Mouse (Mus musculus) limb, embryonic 12.5 days (tissue): Measurements from ENCODE around the gene Tbx6. TPM values are rescaled to one million over a fixed set of nuclear protein-coding genes. Genes with fewer than 3 reads are reported as not detected.

ENCODE experiments used
- ATAC-seq: fragments of 200-750 bp; cut with Nextera tagmentation; 2 replicates; pipeline ENCODE4 v1.8.0; 2017; ENCODE audit warnings: low read depth, moderate TSS enrichment; ENCODE audit not compliant: insufficient number of reproducible peaks, insufficient read depth, low FRiP score, low TSS enrichment
- H3K27ac ChIP-seq: fragments of 300-500 bp; sonication (generic); 2 replicates; pipeline ENCODE4 v1.5.1; 2016; ENCODE audit warnings: mild to moderate bottlenecking, moderate library complexity
- H3K27me3 ChIP-seq: fragments of 300-500 bp; sonication (generic); 2 replicates; pipeline ENCODE4 v1.6.1; 2016; ENCODE audit warnings: mild to moderate bottlenecking, moderate library complexity
- H3K36me3 ChIP-seq: fragments of 300-500 bp; sonication (generic); 2 replicates; pipeline ENCODE4 v1.6.1; 2016; ENCODE audit warnings: mild to moderate bottlenecking, moderate library complexity
- H3K4me1 ChIP-seq: fragments of 300-500 bp; sonication (generic); replicated peaks from 2 replicates; pipeline ENCODE4 v1.6.1; 2016
- H3K4me2 ChIP-seq: fragments of 300-500 bp; sonication (generic); 2 replicates; pipeline ENCODE4 v1.6.1; 2016; ENCODE audit warnings: mild to moderate bottlenecking, moderate library complexity
- H3K4me3 ChIP-seq: fragments of 300-500 bp; sonication (generic); replicated peaks from 2 replicates; pipeline ENCODE4 v1.5.1; 2016; ENCODE audit warnings: mild to moderate bottlenecking
- H3K9ac ChIP-seq: fragments of 300-500 bp; sonication (generic); replicated peaks from 2 replicates; pipeline ENCODE4 v1.6.1; 2016; ENCODE audit warnings: mild to moderate bottlenecking, moderate library complexity
- H3K9me3 ChIP-seq: fragments of 300-500 bp; sonication (generic); 2 replicates; pipeline ENCODE4 v1.6.1; 2016; ENCODE audit warnings: mild to moderate bottlenecking, moderate library complexity
- WGBS: fragments of 180-500 bp; shearing (Covaris S2); methylation state at CpG from one replicate; pipeline ENCODE4 v1.1.7; 2016; 5-methylcytosine and 5-hydroxymethylcytosine counted together
- polyA plus RNA-seq: library from polyadenylated mRNA; unstranded; fragments of >200 nt; fragmentation: Nextera tagmentation; extraction: Ambion mirVana; gene quantifications from 2 replicates; pipeline ENCODE4 v1.2.1, GENCODE M21; 2016

The Tbx6 gene
- polyA plus RNA-seq, 1 experiment from 2014 or later = 0.50 TPM

GRCm38 (mm10) chr7:126795387-126796317, 14.4 kb downstream of the Tbx6 start:
- Histone ChIP-seq H3K27ac (no peak overlapping the region), H3K4me1 (peaks cover 44% of the 10 kb centered on the region), H3K36me3 (peaks cover 40% of the 10 kb centered on the region), H3K9me3 (no peaks in the 10 kb centered on the region), H3K27me3 (no peaks in the 10 kb centered on the region), H3K4me2 (peak overlapping the region; percentile 73; the same call in 1 of the 2 replicates), H3K9ac (no peak overlapping the region), H3K4me3 (no peak overlapping the region)
- 86% methylated on average over 16 of the region's 16 CpGs for whole genome bisulfite sequencing
- ATAC-seq = no peak

- H3K4me3 ChIP-seq = peak overlapping the region; percentile 85; the same call in 1 of the 2 replicates
- H3K36me3 ChIP-seq = peaks cover 37% of the 10 kb centered on the region
- H3K4me2 ChIP-seq = peak overlapping the region; percentile 73
- no peak for ATAC-seq
- peaks cover 41% of the 10 kb centered on the region for H3K4me1 ChIP-seq
- H3K9ac ChIP-seq = 0 out of 2 replicates have a peak overlapping the region, but pooled peaks have one; percentile 6
- H3K9me3 ChIP-seq = no peaks in the 10 kb centered on the region
- no peak overlapping the region for H3K27ac ChIP-seq
- no peaks in the 10 kb centered on the region for H3K27me3 ChIP-seq
- WGBS = 80% methylated on average over 8 of the region's 8 CpGs
Measured at GRCm38 (mm10) chr7:126796350-126796932, 15.2 kb downstream of the Tbx6 start.

DNA sequence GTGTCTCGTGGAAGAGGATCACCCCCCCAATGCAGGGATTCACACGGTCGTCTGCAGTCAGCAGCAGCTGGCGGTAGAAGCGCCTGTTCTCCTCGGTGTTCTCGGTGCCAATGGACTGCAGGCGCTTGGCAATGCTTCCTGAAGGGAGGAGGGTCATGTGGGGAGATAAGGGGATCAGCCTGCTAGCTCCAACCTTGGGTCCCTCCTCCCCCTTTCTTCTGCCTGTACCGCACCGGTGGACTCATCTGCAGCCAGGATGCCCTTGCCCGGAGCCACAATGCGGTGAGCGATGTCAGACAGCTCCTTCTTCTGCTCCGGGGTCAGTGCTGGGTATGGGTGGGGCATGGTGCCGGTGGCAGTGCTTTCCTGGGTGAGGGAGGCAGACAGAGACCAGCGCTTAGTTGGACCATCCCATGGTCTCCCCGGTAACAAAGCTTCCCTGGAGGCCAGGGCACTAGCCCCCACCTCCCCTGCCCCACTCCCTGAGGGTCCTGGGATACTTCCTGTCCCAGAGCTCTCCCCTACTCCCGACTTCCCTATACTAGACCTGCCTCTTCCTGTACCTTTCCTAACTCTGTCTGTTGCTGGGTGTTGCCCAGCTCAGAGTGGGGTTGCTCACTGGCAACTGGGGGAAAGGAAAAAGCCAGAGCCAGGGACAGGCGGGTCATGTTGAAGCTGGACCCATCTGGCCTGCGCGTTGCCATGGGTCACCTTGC, 16.3 kb downstream of the Tbx6 start, which contains the start of gene Fam57b:
Gene Fam57b, plus strand, starts transcription at position 258 of the 716 bp plus-strand sequence.
- Histone ChIP-seq H3K9ac (peak within 1 kb of the TSS; percentile 90), H3K36me3 (peaks cover 40% of the 10 kb centered on the region), H3K9me3 (no peaks in the 10 kb centered on the region), H3K27ac (peak within 1 kb of the TSS; percentile 97), H3K4me3 (peak within 1 kb of the TSS; percentile 85), H3K4me2 (peak within 1 kb of the TSS; percentile 73), H3K27me3 (no peaks in the 10 kb centered on the region), H3K4me1 (peaks cover 41% of the 10 kb centered on the region)
- ATAC-seq = no peak
- 42% methylated on average over 21 of the region's 21 CpGs for WGBS

DNA sequence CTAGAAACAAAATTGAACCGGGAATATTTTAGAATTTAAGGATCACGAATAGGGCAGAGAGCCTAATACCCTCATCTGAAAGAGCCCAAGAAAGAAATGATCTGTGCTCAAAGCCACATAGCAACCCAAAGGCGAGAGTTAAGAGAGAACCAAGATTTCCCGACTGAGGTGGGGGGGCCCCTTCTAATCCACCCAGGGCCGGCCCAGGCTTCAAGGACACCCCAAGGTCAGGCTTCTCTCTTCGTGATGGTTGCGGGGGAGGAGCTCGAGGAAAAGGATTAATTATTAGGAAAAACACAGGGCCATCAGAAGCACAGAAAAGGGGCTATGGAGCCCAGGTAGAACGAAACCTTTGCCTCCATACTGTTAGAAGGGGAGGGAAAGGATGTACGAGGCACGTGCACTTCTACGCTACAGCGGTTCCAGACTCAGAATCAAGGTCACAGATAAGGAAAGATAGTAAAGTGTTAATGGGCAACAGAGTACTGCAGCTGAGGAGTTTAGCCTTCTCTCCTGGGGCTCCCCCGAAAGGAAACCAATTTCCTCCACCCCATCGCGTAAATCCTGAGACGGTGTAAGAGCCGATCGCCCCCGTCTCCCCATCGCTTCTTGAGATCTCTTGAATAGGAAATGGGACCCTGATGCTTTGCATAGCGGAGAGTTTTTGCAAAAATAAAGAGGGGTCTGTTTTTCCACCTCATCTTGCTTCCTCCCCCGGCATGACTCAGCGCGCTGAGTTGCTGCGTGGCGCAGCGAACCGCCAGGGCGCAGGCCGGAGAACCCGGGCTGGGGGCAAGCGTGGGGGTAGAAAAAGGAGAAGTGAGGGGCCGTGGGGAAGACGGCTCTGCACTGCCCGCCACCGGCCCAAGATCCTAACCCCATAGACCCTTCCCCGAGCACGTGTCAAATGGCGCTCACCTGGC, 17.1 kb downstream of the Tbx6 start:
- H3K36me3 ChIP-seq = peaks cover 48% of the 10 kb centered on the region
- peak overlapping the region; percentile 90 for H3K9ac ChIP-seq
- no peaks in the 10 kb centered on the region for H3K27me3 ChIP-seq
- H3K4me2 ChIP-seq = peak overlapping the region; percentile 73
- WGBS = 1% methylated on average over 40 of the region's 40 CpGs
- ATAC-seq = no peak
- peak overlapping the region; percentile 97 for H3K27ac ChIP-seq
- H3K4me1 ChIP-seq = peaks cover 33% of the 10 kb centered on the region
- H3K4me3 ChIP-seq = peak overlapping the region; percentile 85
- no peaks in the 10 kb centered on the region for H3K9me3 ChIP-seq

DNA sequence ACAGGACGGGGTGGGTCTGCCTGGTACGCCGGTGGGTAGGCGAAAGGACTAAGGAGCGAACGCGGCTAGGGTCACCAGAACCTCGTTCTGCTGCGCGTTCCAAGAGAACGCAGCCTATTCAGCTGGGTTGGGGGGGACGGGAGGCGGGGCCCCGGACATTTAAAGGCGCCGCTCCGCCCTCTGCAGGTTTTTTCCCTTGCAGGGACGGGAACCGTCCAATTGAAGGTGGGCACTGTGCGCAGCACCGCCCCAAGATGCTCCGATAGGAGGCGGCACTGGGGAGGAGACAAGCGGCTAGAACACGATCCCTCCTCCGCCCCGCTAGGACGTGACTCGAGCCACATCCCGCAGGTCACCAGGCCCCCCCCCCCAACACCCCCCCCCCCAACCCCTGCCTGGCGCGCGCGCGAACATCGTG, 17.8 kb downstream of the Tbx6 start:
- Histone ChIP-seq H3K4me1 (peaks cover 33% of the 10 kb centered on the region), H3K4me2 (peak overlapping the region; percentile 73), H3K27me3 (no peaks in the 10 kb centered on the region), H3K27ac (peak overlapping the region; percentile 97), H3K9me3 (no peaks in the 10 kb centered on the region), H3K9ac (peak overlapping the region; percentile 90), H3K4me3 (peak overlapping the region; percentile 85), H3K36me3 (peaks cover 53% of the 10 kb centered on the region)
- peak; percentile 96 for ATAC-seq
- 1% methylated on average over 36 of the region's 36 CpGs for WGBS

DNA sequence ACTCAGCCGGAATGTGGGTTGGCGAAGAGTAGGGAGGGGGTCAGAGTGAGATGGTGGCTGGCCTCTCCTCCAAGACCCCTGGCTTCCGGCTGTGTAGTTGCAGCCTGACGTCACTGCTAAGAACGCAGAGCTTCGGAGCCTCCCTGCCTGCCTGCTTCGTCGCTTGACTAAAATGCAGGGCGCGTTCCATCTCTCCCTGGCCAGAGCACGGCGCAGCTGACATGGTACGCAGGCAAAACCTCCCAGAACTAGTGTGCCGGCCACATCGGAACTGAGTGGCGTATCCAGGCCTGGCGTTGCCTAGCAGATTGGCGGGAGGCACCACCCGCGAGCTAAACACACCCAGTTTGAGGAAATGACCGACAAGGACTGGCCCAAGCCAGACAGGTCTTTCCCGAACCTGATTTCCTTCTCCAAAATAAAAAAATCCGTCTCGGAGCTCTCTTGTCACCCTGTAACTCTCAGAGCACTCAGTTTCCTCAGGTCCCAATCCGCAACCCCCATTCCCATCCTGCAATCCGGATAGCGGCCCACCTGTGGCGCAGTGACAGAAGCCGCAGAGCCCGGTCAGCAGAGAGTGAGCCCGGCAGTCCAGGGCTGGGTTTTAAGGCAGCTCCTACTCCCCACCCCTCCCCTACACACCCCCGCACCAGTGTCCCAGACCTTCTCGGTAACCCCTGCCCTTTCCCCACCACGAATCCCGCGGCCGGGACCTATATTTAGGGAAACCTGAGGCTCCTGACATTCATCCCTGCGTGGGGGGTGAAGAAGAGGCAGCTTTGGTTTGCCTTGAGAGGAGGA, 18.4 kb downstream of the Tbx6 start:
- no peaks in the 10 kb centered on the region for H3K27me3 ChIP-seq
- peak overlapping the region; percentile 73 for H3K4me2 ChIP-seq
- peak; percentile 89 for ATAC-seq
- H3K4me1 ChIP-seq = peaks cover 33% of the 10 kb centered on the region
- H3K36me3 ChIP-seq = peaks cover 52% of the 10 kb centered on the region
- H3K9me3 ChIP-seq = no peaks in the 10 kb centered on the region
- WGBS = 1% methylated on average over 38 of the region's 38 CpGs
- H3K4me3 ChIP-seq = peak overlapping the region; percentile 85
- peak overlapping the region; percentile 97 for H3K27ac ChIP-seq
- H3K9ac ChIP-seq = peak overlapping the region; percentile 75

GRCm38 (mm10) chr7:126800269-126801056, 19.2 kb downstream of the Tbx6 start:
- no peak for ATAC-seq
- H3K4me1 ChIP-seq = peaks cover 33% of the 10 kb centered on the region
- H3K27ac ChIP-seq = peak overlapping the region; percentile 97
- H3K4me2 ChIP-seq = peak overlapping the region; percentile 73
- H3K9ac ChIP-seq = peak overlapping the region; percentile 75
- no peaks in the 10 kb centered on the region for H3K9me3 ChIP-seq
- peak overlapping the region; percentile 85 for H3K4me3 ChIP-seq
- 45% methylated on average over 5 of the region's 5 CpGs for WGBS
- no peaks in the 10 kb centered on the region for H3K27me3 ChIP-seq
- peaks cover 51% of the 10 kb centered on the region for H3K36me3 ChIP-seq

DNA sequence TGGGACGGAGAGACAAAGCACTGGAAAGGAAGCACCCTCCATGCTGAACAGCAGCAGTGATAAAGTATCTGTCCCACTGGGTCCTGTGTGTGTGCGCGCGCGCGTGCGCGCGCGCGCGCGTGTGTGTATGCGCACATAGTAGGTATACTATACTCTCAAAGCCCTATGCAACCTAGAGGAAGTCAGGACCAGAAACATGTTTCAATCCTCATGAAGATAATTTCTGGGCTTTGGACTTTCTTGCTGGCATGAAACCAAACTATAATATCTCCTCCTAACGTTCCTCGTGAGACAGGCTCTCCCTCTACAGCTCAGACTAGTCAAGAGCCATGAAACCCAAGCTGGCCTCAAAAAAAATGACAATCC, 19.8 kb downstream of the Tbx6 start:
- H3K9ac ChIP-seq = peak overlapping the region; percentile 31
- no peaks in the 10 kb centered on the region for H3K9me3 ChIP-seq
- H3K4me3 ChIP-seq = no peak overlapping the region
- peaks cover 33% of the 10 kb centered on the region for H3K4me1 ChIP-seq
- H3K27ac ChIP-seq = no peak overlapping the region; the same call in 1 of the 2 replicates
- H3K36me3 ChIP-seq = peaks cover 49% of the 10 kb centered on the region
- WGBS = 95% methylated on average over 16 of the region's 16 CpGs
- no peaks in the 10 kb centered on the region for H3K27me3 ChIP-seq
- no peak overlapping the region; the same call in 1 of the 2 replicates for H3K4me2 ChIP-seq
- ATAC-seq = no peak

GRCm38 (mm10) chr7:126802134-126802889, 21.0 kb downstream of the Tbx6 start:
- H3K9ac ChIP-seq = no peak overlapping the region
- H3K9me3 ChIP-seq = no peaks in the 10 kb centered on the region
- 82% methylated on average over 11 of the region's 11 CpGs for WGBS
- H3K4me2 ChIP-seq = no peak overlapping the region
- H3K4me1 ChIP-seq = peaks cover 26% of the 10 kb centered on the region
- no peak overlapping the region; the same call in 1 of the 2 replicates for H3K27ac ChIP-seq
- H3K4me3 ChIP-seq = no peak overlapping the region
- H3K27me3 ChIP-seq = no peaks in the 10 kb centered on the region
- peaks cover 43% of the 10 kb centered on the region for H3K36me3 ChIP-seq
- ATAC-seq = no peak
